Mouse (Mus musculus) heart, embryonic 14.5 days (tissue): ENCODE measurements around the gene Nod2. TPM values are rescaled to one million over a fixed set of nuclear protein-coding genes. Genes with fewer than 3 reads are reported as not detected.

Experiments
- ATAC-seq: fragments of 200-750 bp; cut with Nextera tagmentation; 2 replicates; pipeline ENCODE4 v1.8.0; 2017; ENCODE audit warnings: low read depth, moderate TSS enrichment; ENCODE audit not compliant: insufficient number of reproducible peaks, insufficient read depth, low FRiP score
- H3K27ac ChIP-seq, 2 experiments: fragments of 200-500 bp in 1 of 2; fragments of 300-500 bp in 1 of 2; sonication (generic) in 1 of 2; replicated peaks in 1 of 2; 2 replicates each; pipeline ENCODE4 v1.5.1; 2012 to 2014; ENCODE audit warnings: low read depth in 2 of 2, low read length in 2 of 2, control low read depth in 1 of 2, mild to moderate bottlenecking in 1 of 2, mixed read lengths in 1 of 2; ENCODE audit not compliant: control insufficient read depth in 1 of 2, insufficient read depth in 1 of 2
- H3K27me3 ChIP-seq: fragments of 300-500 bp; sonication (generic); 2 replicates; pipeline ENCODE4 v1.6.1; 2014; ENCODE audit warnings: mild to moderate bottlenecking, low read length, control low read depth; ENCODE audit not compliant: control insufficient read depth, insufficient read depth
- H3K36me3 ChIP-seq: fragments of 300-500 bp; sonication (generic); 2 replicates; pipeline ENCODE4 v1.6.1; 2014; ENCODE audit warnings: mild to moderate bottlenecking, control low read depth, low read length, mixed read lengths; ENCODE audit not compliant: control insufficient read depth, insufficient read depth
- H3K4me1 ChIP-seq, 2 experiments: fragments of 200-500 bp in 1 of 2; fragments of 300-500 bp in 1 of 2; sonication (generic) in 1 of 2; 2 replicates each; pipeline ENCODE4 v1.6.1; 2012 to 2014; ENCODE audit warnings: low read length in 2 of 2, control low read depth in 1 of 2, mixed read lengths in 1 of 2; ENCODE audit not compliant: control insufficient read depth in 2 of 2, insufficient read depth in 2 of 2
- H3K4me2 ChIP-seq: fragments of 300-500 bp; sonication (generic); 2 replicates; pipeline ENCODE4 v1.6.1; 2014; ENCODE audit warnings: mild to moderate bottlenecking, low read length
- H3K4me3 ChIP-seq, 2 experiments: fragments of 200-500 bp in 1 of 2; fragments of 300-500 bp in 1 of 2; sonication (generic) in 1 of 2; 2 replicates each; pipeline ENCODE4 v1.5.1; 2012 to 2014; ENCODE audit warnings: low read length in 2 of 2, mild to moderate bottlenecking in 2 of 2, control low read depth in 1 of 2, low read depth in 1 of 2, moderate library complexity in 1 of 2; ENCODE audit not compliant: control insufficient read depth in 1 of 2, insufficient read depth in 1 of 2
- H3K9ac ChIP-seq: fragments of 300-500 bp; sonication (generic); 2 replicates; pipeline ENCODE4 v1.6.1; 2014; ENCODE audit warnings: mild to moderate bottlenecking, low read length
- H3K9me3 ChIP-seq: fragments of 300-500 bp; sonication (generic); 2 replicates; pipeline ENCODE4 v1.6.1; 2016; ENCODE audit warnings: low read length, control low read depth; ENCODE audit not compliant: control insufficient read depth
- WGBS: fragments of 180-500 bp; shearing (Covaris S2); extraction: QIAGEN DNeasy Blood & Tissue Kit; methylation state at CpG from one replicate; pipeline ENCODE4 v1.1.7; 2014; 5-methylcytosine and 5-hydroxymethylcytosine counted together
- polyA plus RNA-seq: library from polyadenylated mRNA; unstranded; fragments of >200 nt; fragmentation: Nextera tagmentation; extraction: Ambion mirVana; gene quantifications from 2 replicates; pipeline ENCODE4 v1.2.1, GENCODE M21; 2014

The Nod2 gene
- polyA plus RNA-seq, 1 experiment from 2014 or later = not detected

GRCm38 (mm10) chr8:88668400-88669086, 21.4 kb downstream of the Nod2 start:
- no peak overlapping the region for H3K4me3 ChIP-seq
- no peaks in the 10 kb centered on the region for H3K36me3 ChIP-seq
- no peak overlapping the region for H3K9ac ChIP-seq
- WGBS = 66% methylated on average over 14 of the region's 14 CpGs
- no peak for ATAC-seq
- H3K27me3 ChIP-seq = no peaks in the 10 kb centered on the region
- H3K4me2 ChIP-seq = no peak overlapping the region
- H3K4me1 ChIP-seq = no peaks in the 10 kb centered on the region
- H3K27ac ChIP-seq = no peak overlapping the region
- no peaks in the 10 kb centered on the region for H3K9me3 ChIP-seq

GRCm38 (mm10) chr8:88670782-88671181, 23.7 kb downstream of the Nod2 start:
- WGBS = 78% methylated on average over 6 of the region's 6 CpGs
- no peak for ATAC-seq
- no peak overlapping the region for H3K27ac ChIP-seq

GRCm38 (mm10) chr8:88671575-88671974, 24.5 kb downstream of the Nod2 start:
- H3K36me3 ChIP-seq = no peaks in the 10 kb centered on the region
- H3K27ac ChIP-seq = no peak overlapping the region
- H3K4me3 ChIP-seq = no peak overlapping the region
- no peak for ATAC-seq
- no peak overlapping the region for H3K9ac ChIP-seq
- no peaks in the 10 kb centered on the region for H3K4me1 ChIP-seq
- H3K9me3 ChIP-seq = no peaks in the 10 kb centered on the region
- 0 out of 2 replicates have a peak, but pooled peaks cover 2% of the 10 kb centered on the region for H3K27me3 ChIP-seq
- WGBS = 79% methylated on average over 10 of the region's 10 CpGs
- no peak overlapping the region for H3K4me2 ChIP-seq

More at GRCm38 (mm10) chr8:88670782-88671181, 23.7 kb downstream of the Nod2 start:
- H3K4me3 ChIP-seq = no peak overlapping the region
- H3K9ac ChIP-seq = no peak overlapping the region
- H3K27me3 ChIP-seq = no peaks in the 10 kb centered on the region
- no peaks in the 10 kb centered on the region for H3K9me3 ChIP-seq
- no peaks in the 10 kb centered on the region for H3K36me3 ChIP-seq
- H3K4me2 ChIP-seq = no peak overlapping the region
- H3K4me1 ChIP-seq = no peaks in the 10 kb centered on the region

- ATAC-seq = no peak
- Histone ChIP-seq H3K36me3 (no peaks in the 10 kb centered on the region), H3K4me2 (no peak overlapping the region)
Observed at GRCm38 (mm10) chr8:88673859-88674258, 26.7 kb downstream of the Nod2 start.

GRCm38 (mm10) chr8:88675372-88676165, 28.5 kb downstream of the Nod2 start:
- no peak for ATAC-seq
- H3K4me2 ChIP-seq = no peak overlapping the region
- no peaks in the 10 kb centered on the region for H3K9me3 ChIP-seq
- H3K27ac ChIP-seq = no peak overlapping the region
- H3K4me1 ChIP-seq = no peaks in the 10 kb centered on the region
- 78% methylated on average over 12 of the region's 12 CpGs for WGBS
- 0 out of 2 replicates have a peak, but pooled peaks cover 2% of the 10 kb centered on the region for H3K27me3 ChIP-seq
- H3K36me3 ChIP-seq = no peaks in the 10 kb centered on the region
- H3K9ac ChIP-seq = no peak overlapping the region
- H3K4me3 ChIP-seq = no peak overlapping the region

More at GRCm38 (mm10) chr8:88673859-88674258, 26.7 kb downstream of the Nod2 start:
- H3K27ac ChIP-seq = no peak overlapping the region
- H3K4me1 ChIP-seq = no peaks in the 10 kb centered on the region
- no peak overlapping the region for H3K9ac ChIP-seq
- no peak overlapping the region for H3K4me3 ChIP-seq
- 79% methylated on average over 5 of the region's 5 CpGs for WGBS
- no peaks in the 10 kb centered on the region for H3K9me3 ChIP-seq
- H3K27me3 ChIP-seq = 0 out of 2 replicates have a peak, but pooled peaks cover 2% of the 10 kb centered on the region

- H3K4me1 ChIP-seq = no peaks in the 10 kb centered on the region
- no peak overlapping the region for H3K9ac ChIP-seq
- H3K27me3 ChIP-seq = 0 out of 2 replicates have a peak, but pooled peaks cover 2% of the 10 kb centered on the region
- H3K9me3 ChIP-seq = no peaks in the 10 kb centered on the region
- no peak for ATAC-seq
- H3K36me3 ChIP-seq = no peaks in the 10 kb centered on the region
- H3K27ac ChIP-seq = no peak overlapping the region
- WGBS = 85% methylated on average over 8 of the region's 8 CpGs
- H3K4me3 ChIP-seq = no peak overlapping the region
- H3K4me2 ChIP-seq = no peak overlapping the region
Observed at GRCm38 (mm10) chr8:88677071-88677470, 30.0 kb downstream of the Nod2 start.

- Histone ChIP-seq H3K27me3 (0 out of 2 replicates have a peak, but pooled peaks cover 2% of the 10 kb centered on the region), H3K27ac (no peak overlapping the region), H3K36me3 (no peaks in the 10 kb centered on the region), H3K4me1 (no peaks in the 10 kb centered on the region), H3K9ac (no peak overlapping the region), H3K4me3 (no peak overlapping the region), H3K4me2 (no peak overlapping the region), H3K9me3 (no peaks in the 10 kb centered on the region)
- ATAC-seq = no peak
- 95% methylated on average over 2 of the region's 2 CpGs for WGBS
Observed at GRCm38 (mm10) chr8:88680566-88680965, 33.5 kb downstream of the Nod2 start.
